8 mouse cellular contexts compared by ENCODE assay signal in the genomic region with DNA sequence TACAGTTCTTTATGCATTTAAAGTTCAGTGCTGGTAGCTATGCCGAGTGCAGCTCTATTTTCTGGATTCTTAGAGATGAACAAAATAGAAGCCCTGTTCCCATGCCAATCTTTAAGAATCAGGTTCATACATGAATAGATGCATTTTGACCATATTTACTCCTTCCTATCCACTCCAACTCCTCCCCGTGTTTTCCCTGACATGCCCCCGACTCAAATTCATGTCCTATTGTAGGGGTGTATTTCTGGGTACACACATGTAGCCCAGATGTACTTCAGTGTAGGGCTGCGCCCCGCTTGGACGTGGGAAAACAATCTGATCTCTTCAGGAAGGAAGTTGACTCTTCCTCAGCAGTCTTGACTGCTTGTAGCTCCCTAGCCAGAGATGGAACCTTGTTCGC. TPM values are rescaled to one million over a fixed set of nuclear protein-coding genes. Genes with fewer than 3 reads are reported as not detected.
DNase-seq lines count a peak whose midpoint lies in the region; ATAC-seq lines count a peak whose summit lies in the region.

No protein-coding gene starts in this region.

- H3K27ac ChIP-seq in intestine, embryonic 15.5 days, result peak overlapping the region; percentile 100

- peak overlapping the region; percentile 55 for H3K9ac ChIP-seq in intestine, embryonic 15.5 days

- no peaks in the 10 kb centered on the region for H3K36me3 ChIP-seq in intestine, embryonic 15.5 days

- intact Hi-C loops in gastrocnemius, postnatal 36 days (cut with DNase I), result no loop called here

- DNase-seq in layer of hippocampus, postnatal 10 days (ENCODE audit: low spot score in 2 of 2), result peak; percentile 22 to 25
- DNase-seq in layer of hippocampus, postnatal 25 days (ENCODE audit: extremely low spot score in 1 of 2, low spot score in 1 of 2), result no peak
- peak; percentile 1 for DNase-seq in T-cell, adult 2 months (ENCODE audit: low spot score)
- DNase-seq in thymus, postnatal 0 days (ENCODE audit: low spot score), result peak; percentile 9
- DNase-seq in gastrocnemius, postnatal 36 days, result no peak

- H3K4me1 ChIP-seq in intestine, embryonic 15.5 days (replicated peaks), result no peaks in the 10 kb centered on the region

- 10% methylated on average over 7 of the region's 7 CpGs for WGBS in intestine, embryonic 15.5 days

- peak overlapping the region; percentile 70 for H3K4me2 ChIP-seq in intestine, embryonic 15.5 days (replicated peaks)

- no peaks in the 10 kb centered on the region for H3K27me3 ChIP-seq in intestine, embryonic 15.5 days (replicated peaks)

- no peaks in the 10 kb centered on the region for H3K9me3 ChIP-seq in intestine, embryonic 15.5 days

- ATAC-seq in erythroid progenitor cell, adult 5-6 weeks (replicated peaks; ENCODE audit: low FRiP score, poor library complexity, severe bottlenecking), result peak; percentile 49
- peak; percentile 34 for ATAC-seq in intestine, embryonic 15.5 days
- ATAC-seq in megakaryocyte, adult 5-6 weeks (ENCODE audit: poor library complexity, severe bottlenecking), result 0 out of 2 replicates have a peak, but pooled peaks have one; percentile 14

- peak overlapping the region; percentile 85 for H3K4me3 ChIP-seq in intestine, embryonic 15.5 days (replicated peaks)

RNA-seq across cellular contexts. Expression of gene Dmtf1, which starts 0.5 kb away (rescaled TPM):
- total RNA-seq in layer of hippocampus, postnatal 10 days (2021), result 10 to 100 TPM; 46.2 to 47.2 TPM
- total RNA-seq in layer of hippocampus, postnatal 25 days (2021), result 10 to 100 TPM; 47.0 to 49.8 TPM
- 32.8 and 39.0 TPM in 2 replicates for total RNA-seq in erythroid progenitor cell, adult 5-6 weeks (2015; ENCODE audit: low replicate concordance)
- 27.2 and 47.4 TPM in 2 replicates for total RNA-seq in erythroid progenitor cell, adult 5-6 weeks (2017; ENCODE audit: low replicate concordance)
- 32.2 and 32.9 TPM in 2 replicates for polyA plus RNA-seq in intestine, embryonic 15.5 days (2015; fragmentation: Nextera tagmentation; extraction: Ambion mirVana)
- 35.0 and 37.1 TPM in 2 replicates for total RNA-seq in megakaryocyte, adult 5-6 weeks (2015)
- 44.3 and 59.4 TPM in 2 replicates for total RNA-seq in megakaryocyte, adult 5-6 weeks (2017)
- 41.8 and 45.6 TPM in 2 replicates for polyA plus RNA-seq in thymus, postnatal 0 days (2015; fragmentation: Nextera tagmentation; extraction: Ambion mirVana)
- total RNA-seq in gastrocnemius, postnatal 36 days (2021), result 1 to 10 TPM; 7.0 to 7.2 TPM

Comparison
In these comparisons a context has a peak if more than half of its experiments do, and no peak if none do; other contexts are left out.
1. DNase-seq: peak in layer of hippocampus, postnatal 10 days (2 of 2), T-cell, adult 2 months (single experiment) and thymus, postnatal 0 days (single experiment); none in layer of hippocampus, postnatal 25 days (0 of 2) and gastrocnemius, postnatal 36 days (0 of 2).
2. Peak in every context shown above with its lines, with median percentiles within 50 percentile points of each other: ATAC-seq.